Mouse (Mus musculus): Measurements from ENCODE around the gene Odf3b.

Gene Odf3b

DNA sequence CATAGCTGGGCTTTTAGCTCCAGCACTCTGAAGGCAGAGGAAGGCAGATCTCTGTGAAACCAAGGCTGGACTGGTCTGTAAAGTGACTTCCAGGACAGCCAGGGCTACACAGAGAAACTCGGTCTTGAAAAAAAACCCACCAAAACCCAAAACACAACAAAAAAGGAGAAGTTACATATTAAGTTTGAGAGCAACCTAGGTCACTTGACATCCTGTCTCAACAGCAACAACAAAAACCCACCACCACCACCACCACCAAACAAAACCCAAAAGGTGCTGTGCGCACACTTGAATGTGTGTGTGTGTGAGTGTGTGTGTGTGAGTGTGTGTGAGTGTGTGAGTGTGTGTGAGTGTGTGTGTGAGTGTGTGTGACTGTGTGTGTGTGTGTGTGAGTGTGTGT lies 39.4 kb downstream of the Odf3b start:
- DNase-seq (ENCODE audit: inconsistent age in 2 of 2, low spot score in 1 of 2): no peak

- DNase-seq (ENCODE audit: inconsistent age in 2 of 2, low spot score in 1 of 2): no peak
Observed at GRCm38 (mm10) chr15:89336422-89336821, 42.7 kb downstream of the Odf3b start.

- DNase-seq (ENCODE audit: inconsistent age in 2 of 2, low spot score in 1 of 2): no peak
Observed at GRCm38 (mm10) chr15:89334774-89335537, 44.1 kb downstream of the Odf3b start.

DNA sequence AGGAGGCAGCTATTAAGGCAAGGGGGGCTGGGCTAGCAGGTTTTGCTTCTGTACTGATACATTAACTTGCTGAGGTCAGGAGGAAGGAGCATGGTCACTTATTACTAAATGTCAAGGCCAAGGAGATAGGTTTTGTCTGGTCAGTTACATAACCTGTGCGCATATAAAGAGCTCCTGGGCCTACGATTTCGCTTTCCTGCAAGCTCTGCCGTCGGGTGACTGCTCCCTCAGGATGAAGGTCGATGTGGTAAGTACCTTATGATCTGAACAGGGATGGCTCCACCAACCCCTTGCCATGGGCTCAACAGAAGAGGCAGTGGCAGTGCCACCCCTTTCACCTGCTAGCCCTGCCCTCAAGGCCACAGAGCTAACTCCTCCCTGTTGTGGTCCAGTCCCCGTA lies 44.8 kb downstream of the Odf3b start, which contains the start of gene Miox:
Gene Miox (plus strand): TSS at position 128 of the 400 bp plus-strand sequence.
- DNase-seq (ENCODE audit: inconsistent age in 2 of 2, low spot score in 1 of 2): no peak
